Mouse (Mus musculus) neural tube, embryonic 14.5 days (tissue): Measurements from ENCODE around the gene Ifnab. TPM values are rescaled to one million over a fixed set of nuclear protein-coding genes. Genes with fewer than 3 reads are reported as not detected.
A peak's percentile ranks its signal among the peaks of the same experiment; 100 is the strongest.

Experiments used
- ATAC-seq: fragments of 200-750 bp; cut with Nextera tagmentation; 2 replicates; pipeline ENCODE4 v1.8.0; 2017; ENCODE audit warnings: low read depth, mild to moderate bottlenecking, moderate TSS enrichment, moderate library complexity
- H3K27ac ChIP-seq: fragments of 300-500 bp; sonication (generic); 2 replicates; pipeline ENCODE4 v1.5.1; 2014; ENCODE audit warnings: low read depth, mild to moderate bottlenecking, control low read depth, low read length, moderate library complexity, mixed read lengths
- H3K27me3 ChIP-seq: fragments of 300-500 bp; sonication (generic); 2 replicates; pipeline ENCODE4 v1.6.1; 2014; ENCODE audit warnings: low read length; ENCODE audit not compliant: control insufficient read depth, insufficient read depth
- H3K36me3 ChIP-seq: fragments of 300-500 bp; sonication (generic); 2 replicates; pipeline ENCODE4 v1.6.1; 2014; ENCODE audit warnings: low read length, mixed read lengths; ENCODE audit not compliant: control insufficient read depth, insufficient read depth
- H3K4me1 ChIP-seq: fragments of 300-500 bp; sonication (generic); 2 replicates; pipeline ENCODE4 v1.6.1; 2014; ENCODE audit warnings: low read length; ENCODE audit not compliant: control insufficient read depth, insufficient read depth
- H3K4me2 ChIP-seq: fragments of 300-500 bp; sonication (generic); 2 replicates; pipeline ENCODE4 v1.6.1; 2014; ENCODE audit warnings: mild to moderate bottlenecking, low read depth, low read length, control low read depth
- H3K4me3 ChIP-seq: fragments of 300-500 bp; sonication (generic); 2 replicates; pipeline ENCODE4 v1.5.1; 2014; ENCODE audit warnings: low read depth, low read length, control low read depth, mixed read lengths
- H3K9ac ChIP-seq: fragments of 300-500 bp; sonication (generic); replicated peaks from 2 replicates; pipeline ENCODE4 v1.6.1; 2014; ENCODE audit warnings: low read depth, mild to moderate bottlenecking, control low read depth, low read length, mixed read lengths
- H3K9me3 ChIP-seq: fragments of 300-500 bp; sonication (generic); 2 replicates; pipeline ENCODE4 v1.6.1; 2016; ENCODE audit warnings: low read length; ENCODE audit not compliant: control insufficient read depth
- WGBS: fragments of 180-500 bp; shearing (Covaris S2); extraction: QIAGEN DNeasy Blood & Tissue Kit; methylation state at CpG from one replicate; pipeline ENCODE4 v1.1.7; 2014; 5-methylcytosine and 5-hydroxymethylcytosine counted together
- polyA plus RNA-seq: library from polyadenylated mRNA; unstranded; fragments of >200 nt; fragmentation: Nextera tagmentation; extraction: Ambion mirVana; gene quantifications from 2 replicates; pipeline ENCODE4 v1.2.1, GENCODE M21; 2014

Ifnab gene
- polyA plus RNA-seq, 1 experiment from 2014 or later = not detected

DNA sequence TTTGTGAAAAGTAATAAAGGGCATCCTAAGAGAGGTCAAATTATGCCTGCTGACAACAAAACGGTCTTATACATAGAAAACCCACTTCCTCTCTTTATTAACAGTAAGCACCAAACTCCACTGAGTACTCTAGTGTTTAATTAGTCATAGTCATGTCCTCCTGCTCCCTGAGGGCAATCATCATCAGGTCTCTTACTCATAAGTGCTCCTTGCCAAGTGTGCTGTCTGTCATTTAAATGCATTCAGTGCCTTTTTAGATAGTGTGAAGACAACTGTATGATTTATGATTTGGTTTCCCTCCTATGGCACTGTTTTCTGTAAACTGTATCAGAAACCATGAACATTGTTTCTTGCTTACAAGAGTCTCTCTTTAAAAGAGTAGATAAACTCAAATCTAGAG lies 23.1 kb upstream of the Ifnab start:
- H3K27ac ChIP-seq = no peak overlapping the region
- no peaks in the 10 kb centered on the region for H3K27me3 ChIP-seq
- H3K4me3 ChIP-seq = no peak overlapping the region
- H3K4me1 ChIP-seq = peaks cover 10% of the 10 kb centered on the region
- H3K36me3 ChIP-seq = 0 out of 2 replicates have a peak, but pooled peaks cover 7% of the 10 kb centered on the region
- no peak overlapping the region for H3K9ac ChIP-seq
- 82% methylated on average over 1 of the region's 1 CpGs for WGBS
- ATAC-seq = no peak
- no peaks in the 10 kb centered on the region for H3K9me3 ChIP-seq
- no peak overlapping the region for H3K4me2 ChIP-seq

DNA sequence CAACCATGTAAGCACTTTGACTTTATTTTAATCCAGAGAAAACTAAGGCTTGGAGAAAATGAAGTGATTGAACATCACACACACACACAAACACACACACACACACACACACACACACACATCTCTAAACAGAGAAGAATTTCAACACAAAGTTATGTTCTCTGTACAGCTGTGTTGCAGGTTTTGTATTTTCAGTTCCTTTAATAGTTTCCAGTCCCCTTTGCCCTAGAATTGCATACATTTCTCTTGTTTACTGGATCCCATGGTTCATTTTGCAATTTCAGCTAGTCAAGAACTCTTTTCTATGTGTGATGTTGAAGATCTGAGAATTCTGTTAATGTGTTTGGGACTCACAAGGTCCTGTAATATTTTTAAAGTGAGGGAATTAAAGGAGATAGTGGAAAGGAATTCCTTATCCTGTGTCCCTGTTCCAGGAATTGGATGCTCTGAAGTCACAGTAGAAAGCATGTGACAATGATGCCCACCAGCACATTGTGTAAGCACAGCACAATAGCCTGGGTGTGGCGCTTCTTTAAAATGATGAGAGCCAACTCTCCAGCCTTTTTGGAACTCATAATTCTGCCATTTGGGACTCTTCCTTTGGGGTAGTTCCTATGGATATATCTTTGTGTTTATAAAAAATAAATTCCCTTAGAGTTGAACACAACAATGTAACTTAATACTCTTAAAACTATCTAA lies 16.1 kb upstream of the Ifnab start:
- no peaks in the 10 kb centered on the region for H3K4me1 ChIP-seq
- no peak overlapping the region for H3K27ac ChIP-seq
- no peaks in the 10 kb centered on the region for H3K36me3 ChIP-seq
- WGBS = 92% methylated on average over 1 of the region's 1 CpGs
- no peak for ATAC-seq
- H3K4me3 ChIP-seq = no peak overlapping the region
- no peak overlapping the region for H3K4me2 ChIP-seq
- H3K9ac ChIP-seq = no peak overlapping the region
- no peaks in the 10 kb centered on the region for H3K9me3 ChIP-seq
- H3K27me3 ChIP-seq = no peaks in the 10 kb centered on the region

DNA sequence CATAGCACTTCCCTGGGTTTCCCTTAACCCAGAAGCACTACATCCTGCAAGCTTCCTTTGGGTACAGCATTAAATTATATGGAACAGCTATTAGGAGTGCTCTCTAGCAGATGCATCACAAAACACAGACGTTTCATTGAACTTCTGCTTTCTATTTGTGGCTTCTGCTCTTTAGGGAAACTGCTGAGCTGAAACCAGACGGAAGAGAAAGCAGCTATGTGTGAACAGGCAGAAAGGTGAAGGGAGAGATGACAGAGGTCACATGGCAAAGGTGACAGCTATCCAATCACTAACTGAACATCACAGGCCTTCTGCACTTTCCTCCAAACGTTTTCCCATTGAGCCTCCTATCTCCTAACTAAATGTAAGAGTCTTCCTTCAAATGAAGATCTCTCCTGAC lies 14.8 kb upstream of the Ifnab start:
- H3K27ac ChIP-seq = no peak overlapping the region
- no peak for ATAC-seq
- H3K4me3 ChIP-seq = no peak overlapping the region
- H3K27me3 ChIP-seq = no peaks in the 10 kb centered on the region
- no peaks in the 10 kb centered on the region for H3K4me1 ChIP-seq
- H3K4me2 ChIP-seq = no peak overlapping the region
- 47% methylated on average over 3 of the region's 3 CpGs for WGBS
- H3K9me3 ChIP-seq = no peaks in the 10 kb centered on the region
- H3K9ac ChIP-seq = no peak overlapping the region
- no peaks in the 10 kb centered on the region for H3K36me3 ChIP-seq

DNA sequence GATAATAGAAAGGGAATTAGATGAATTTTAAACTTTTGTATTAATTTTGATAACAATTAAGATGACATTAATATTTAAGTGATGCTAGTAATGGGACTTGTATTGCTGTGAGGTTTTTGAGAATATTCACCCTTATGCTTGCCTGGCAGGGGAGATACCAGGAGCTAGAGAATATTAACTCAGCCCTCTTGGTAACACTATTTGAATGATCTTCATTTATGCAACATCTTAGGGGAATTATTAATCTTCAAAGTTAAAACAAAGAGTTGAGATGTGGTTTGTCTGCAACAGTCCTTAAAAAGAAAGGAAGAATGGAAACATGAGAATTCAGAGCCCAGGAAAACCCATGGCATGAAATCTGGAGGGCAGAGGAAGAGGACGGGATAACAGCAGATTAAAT lies 8.1 kb upstream of the Ifnab start:
- Histone ChIP-seq H3K4me3 (no peak overlapping the region), H3K27me3 (no peaks in the 10 kb centered on the region), H3K4me1 (no peaks in the 10 kb centered on the region), H3K9ac (no peak overlapping the region), H3K27ac (no peak overlapping the region), H3K36me3 (no peaks in the 10 kb centered on the region), H3K4me2 (no peak overlapping the region), H3K9me3 (no peaks in the 10 kb centered on the region)
- 93% methylated on average over 1 of the region's 1 CpGs for WGBS
- no peak for ATAC-seq

DNA sequence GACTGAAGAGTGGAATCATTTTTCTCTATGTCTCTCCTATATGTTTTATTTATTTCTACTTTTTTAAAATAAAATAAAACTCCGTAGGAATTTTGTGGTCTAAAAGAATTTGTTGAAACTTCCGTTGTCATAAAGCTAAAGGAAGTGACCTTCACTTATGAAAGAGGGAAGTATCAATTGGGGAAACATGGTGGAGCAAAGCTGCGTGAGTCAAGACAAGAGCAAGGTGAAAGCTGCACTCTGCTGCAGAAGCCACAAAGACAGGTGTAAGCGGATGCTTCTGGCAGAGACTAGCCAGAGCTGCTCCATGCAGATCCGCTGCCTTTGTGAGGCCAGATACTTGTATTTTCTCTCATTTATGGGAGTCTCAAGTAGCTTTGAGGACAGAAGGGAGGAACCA lies 7.6 kb upstream of the Ifnab start:
- Histone ChIP-seq H3K9me3 (no peaks in the 10 kb centered on the region), H3K4me3 (no peak overlapping the region), H3K27me3 (no peaks in the 10 kb centered on the region), H3K27ac (no peak overlapping the region), H3K4me1 (no peaks in the 10 kb centered on the region), H3K4me2 (no peak overlapping the region), H3K36me3 (no peaks in the 10 kb centered on the region), H3K9ac (no peak overlapping the region)
- no peak for ATAC-seq
- WGBS = 80% methylated on average over 5 of the region's 5 CpGs

DNA sequence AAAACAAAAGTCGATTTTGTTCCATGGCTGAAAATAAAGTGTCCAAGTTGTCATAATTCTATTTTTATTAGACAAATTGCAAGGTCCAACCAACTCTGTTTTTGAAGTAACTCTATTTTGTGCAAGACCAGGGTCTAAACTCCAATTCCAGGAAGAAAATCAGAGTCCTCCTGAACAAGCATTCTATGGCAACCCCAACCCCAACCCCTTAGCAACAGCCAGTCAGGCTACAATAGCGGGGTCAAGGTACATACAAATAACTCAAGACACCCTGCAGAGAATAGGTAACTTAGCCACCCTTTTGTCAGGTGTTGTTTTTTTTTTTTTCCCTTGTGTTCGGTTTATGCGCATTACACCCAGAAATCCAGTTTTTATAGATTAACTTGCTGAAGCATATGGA lies 6.6 kb upstream of the Ifnab start:
- Histone ChIP-seq H3K4me2 (no peak overlapping the region), H3K9me3 (no peaks in the 10 kb centered on the region), H3K4me3 (no peak overlapping the region), H3K36me3 (no peaks in the 10 kb centered on the region), H3K4me1 (no peaks in the 10 kb centered on the region), H3K9ac (no peak overlapping the region), H3K27ac (no peak overlapping the region), H3K27me3 (no peaks in the 10 kb centered on the region)
- WGBS = 88% methylated on average over 4 of the region's 4 CpGs
- ATAC-seq = no peak

DNA sequence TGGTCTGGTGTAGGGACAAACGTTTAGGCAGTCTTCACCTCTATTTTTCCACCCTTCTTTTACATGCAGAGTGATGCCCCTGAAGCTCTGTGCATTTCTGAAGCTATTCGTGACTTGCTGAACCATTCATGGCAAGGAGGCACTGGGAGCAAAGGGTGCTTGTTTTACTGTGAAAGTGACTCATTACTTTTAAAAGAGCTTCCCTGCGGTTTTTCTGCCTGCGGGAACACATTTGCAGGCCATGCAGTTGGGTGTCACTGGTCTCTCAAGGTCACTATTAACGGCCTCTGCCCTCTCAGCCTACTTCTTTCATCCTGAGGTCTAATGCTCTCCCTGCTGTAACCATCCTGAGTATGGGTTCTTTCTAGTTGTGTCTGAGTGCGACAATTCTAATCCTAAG lies 5.9 kb upstream of the Ifnab start:
- no peak overlapping the region for H3K4me2 ChIP-seq
- no peak overlapping the region for H3K4me3 ChIP-seq
- 51% methylated on average over 6 of the region's 6 CpGs for WGBS
- no peaks in the 10 kb centered on the region for H3K4me1 ChIP-seq
- no peak overlapping the region for H3K9ac ChIP-seq
- H3K36me3 ChIP-seq = no peaks in the 10 kb centered on the region
- no peak for ATAC-seq
- no peak overlapping the region for H3K27ac ChIP-seq
- H3K9me3 ChIP-seq = no peaks in the 10 kb centered on the region
- no peaks in the 10 kb centered on the region for H3K27me3 ChIP-seq

DNA sequence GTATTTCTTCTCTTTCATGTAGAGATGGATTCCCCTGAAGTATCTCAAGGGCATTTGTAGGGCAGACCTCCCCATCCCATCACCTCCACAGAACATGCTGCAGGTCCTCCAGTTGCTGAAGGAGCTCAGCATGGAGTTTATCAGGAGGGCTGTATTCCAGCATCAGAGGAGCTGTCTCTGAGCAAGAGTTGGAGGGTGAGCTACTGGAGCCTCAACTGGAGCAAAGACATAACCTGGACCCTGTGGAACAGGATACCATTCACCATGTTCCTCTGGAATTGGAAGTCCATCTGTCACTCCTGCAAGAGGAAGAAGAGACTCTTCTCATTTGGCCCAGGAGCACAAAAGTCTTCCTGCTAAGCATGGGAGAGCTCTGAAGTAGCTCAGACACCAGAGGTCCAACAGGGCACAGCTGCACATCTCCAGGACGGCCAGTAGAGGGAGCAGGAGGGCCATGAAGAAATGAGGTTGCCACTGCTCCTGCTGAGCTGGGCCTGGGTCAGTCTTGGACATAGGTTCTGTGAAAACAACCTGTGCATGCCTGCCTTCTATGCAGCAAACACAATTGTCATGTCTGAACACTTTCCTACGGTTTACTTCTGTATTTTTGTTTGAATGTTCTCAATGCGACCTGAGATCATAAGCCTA lies 5.2 kb upstream of the Ifnab start:
- 28% methylated on average over 3 of the region's 3 CpGs for WGBS
- Histone ChIP-seq H3K27ac (no peak overlapping the region), H3K4me3 (no peak overlapping the region), H3K4me1 (no peaks in the 10 kb centered on the region), H3K9me3 (no peaks in the 10 kb centered on the region), H3K27me3 (no peaks in the 10 kb centered on the region), H3K4me2 (no peak overlapping the region), H3K36me3 (no peaks in the 10 kb centered on the region), H3K9ac (no peak overlapping the region)
- ATAC-seq = peak; percentile 89; the same call in 1 of the 2 replicates

DNA sequence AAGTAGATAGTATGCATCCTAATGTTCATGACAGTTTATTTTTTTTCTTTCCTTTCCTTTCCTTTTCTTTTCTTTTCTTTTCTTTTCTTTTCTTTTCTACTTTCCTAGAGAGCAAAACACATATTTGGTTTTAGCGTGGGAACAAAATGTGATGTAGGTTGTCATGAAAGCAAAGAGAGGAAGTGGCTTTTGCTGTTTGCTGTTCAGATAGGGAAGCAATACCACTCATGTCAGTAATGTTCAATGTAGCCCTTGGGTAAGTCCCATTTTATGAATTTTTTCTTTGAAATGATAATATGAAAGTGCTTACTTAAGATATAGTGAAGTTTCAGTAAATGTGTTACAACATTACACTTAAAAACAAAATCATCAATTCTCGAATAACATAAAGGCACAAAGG lies 2.2 kb upstream of the Ifnab start:
- H3K4me3 ChIP-seq = no peak overlapping the region
- no peak for ATAC-seq
- no peaks in the 10 kb centered on the region for H3K36me3 ChIP-seq

More for the DNA sequence above, 2.2 kb upstream of the Ifnab start:
- H3K27me3 ChIP-seq = no peaks in the 10 kb centered on the region
- no peak overlapping the region for H3K27ac ChIP-seq
- 88% methylated on average over 2 of the region's 2 CpGs for WGBS
- H3K9ac ChIP-seq = no peak overlapping the region
- H3K4me1 ChIP-seq = no peaks in the 10 kb centered on the region
- no peak overlapping the region for H3K4me2 ChIP-seq
- no peaks in the 10 kb centered on the region for H3K9me3 ChIP-seq
